Mouse (Mus musculus): ENCODE results near the gene Fam90a1a.
A peak's percentile ranks its signal among the peaks of the same experiment; 100 is the strongest.
"Not testable (repeated sequence)": the region's sequence is repeated elsewhere in the genome, so short reads cannot be mapped to it uniquely, and the experiment has no call there.

Gene Fam90a1a

GRCm38 (mm10) chr8:21958414-21958813, at the start of gene Fam90a1a:
Gene Fam90a1a (plus strand): TSS chr8:21958714.
- DNase-seq (ENCODE audit: low read depth, low spot score), result no peak

GRCm38 (mm10) chr8:21911931-21912330, 46.6 kb upstream of the Fam90a1a start:
- no peak for DNase-seq (ENCODE audit: low read depth, low spot score)

- no peak for DNase-seq (ENCODE audit: low read depth, low spot score)
These were observed 46.0 kb upstream of the Fam90a1a start for GRCm38 (mm10) chr8:21912554-21912953.

- no peak for DNase-seq (ENCODE audit: low read depth, low spot score)
These were observed 42.9 kb upstream of the Fam90a1a start for GRCm38 (mm10) chr8:21915625-21916024.

GRCm38 (mm10) chr8:21930754-21931153, 27.8 kb upstream of the Fam90a1a start:
- not testable (repeated sequence) for DNase-seq (ENCODE audit: low read depth, low spot score)

- DNase-seq (ENCODE audit: low read depth, low spot score), result no peak
These were observed 25.9 kb upstream of the Fam90a1a start, which contains the start of gene Defb15 for GRCm38 (mm10) chr8:21932610-21933009. Gene Defb15 (minus strand): TSS chr8:21932710.

- not testable (repeated sequence) for DNase-seq (ENCODE audit: low read depth, low spot score)
These were observed 20.5 kb upstream of the Fam90a1a start, which contains the start of gene Defb35 for GRCm38 (mm10) chr8:21938052-21938451. Gene Defb35 (plus strand): TSS chr8:21938352.

- no peak for DNase-seq (ENCODE audit: low read depth, low spot score)
These were observed 12.1 kb upstream of the Fam90a1a start, which contains the start of gene Defb13 for GRCm38 (mm10) chr8:21946462-21946861. Gene Defb13 (plus strand): TSS chr8:21946762.

- no peak for DNase-seq (ENCODE audit: low read depth, low spot score)
These were observed 11.1 kb upstream of the Fam90a1a start for GRCm38 (mm10) chr8:21947311-21948017.

- peak; percentile 58 for DNase-seq (ENCODE audit: low read depth, low spot score)
These were observed 3.2 kb upstream of the Fam90a1a start for GRCm38 (mm10) chr8:21955321-21955720.

GRCm38 (mm10) chr8:21956336-21956735, 2.2 kb upstream of the Fam90a1a start:
- DNase-seq (ENCODE audit: low read depth, low spot score), result no peak

GRCm38 (mm10) chr8:21966646-21967045, 8.1 kb downstream of the Fam90a1a start:
- no peak for DNase-seq (ENCODE audit: low read depth, low spot score)

GRCm38 (mm10) chr8:21969475-21969874, 11.0 kb downstream of the Fam90a1a start, which contains the start of gene Ccdc70:
Gene Ccdc70 (plus strand): TSS chr8:21969775.
- DNase-seq (ENCODE audit: low read depth, low spot score), result no peak

- DNase-seq (ENCODE audit: low read depth, low spot score), result no peak
These were observed 19.7 kb downstream of the Fam90a1a start for GRCm38 (mm10) chr8:21978193-21978592.

- DNase-seq (ENCODE audit: low read depth, low spot score), result peak; percentile 15
These were observed 23.3 kb downstream of the Fam90a1a start for GRCm38 (mm10) chr8:21981664-21982337.

GRCm38 (mm10) chr8:21992184-21992583, 33.7 kb downstream of the Fam90a1a start:
- DNase-seq (ENCODE audit: low read depth, low spot score), result peak; percentile 52

GRCm38 (mm10) chr8:21995181-21995580, 36.7 kb downstream of the Fam90a1a start:
- peak; percentile 47 for DNase-seq (ENCODE audit: low read depth, low spot score)

- DNase-seq (ENCODE audit: low read depth, low spot score), result no peak
These were observed 46.4 kb downstream of the Fam90a1a start for GRCm38 (mm10) chr8:22004750-22005522.

- DNase-seq (ENCODE audit: low read depth, low spot score), result no peak
These were observed 47.9 kb downstream of the Fam90a1a start for GRCm38 (mm10) chr8:22006423-22006822.

- no peak for DNase-seq (ENCODE audit: low read depth, low spot score)
These were observed 50.9 kb downstream of the Fam90a1a start for GRCm38 (mm10) chr8:22009403-22009802.

GRCm38 (mm10) chr8:22013034-22013707, 54.7 kb downstream of the Fam90a1a start:
- no peak for DNase-seq (ENCODE audit: low read depth, low spot score)
